ENCODE assay signal across 9 mouse cellular contexts in genomic region chr2:127507967-127508660, GRCm38 (mm10). TPM values are rescaled to one million over a fixed set of nuclear protein-coding genes. Genes with fewer than 3 reads are reported as not detected.
A peak's percentile ranks its signal among the peaks of the same experiment; 100 is the strongest.
DNase-seq lines count a peak whose midpoint lies in the region; ATAC-seq lines count a peak whose summit lies in the region.
"Had no signal": no experiment of that assay in that cellular context is flagged by ENCODE, and none has a peak within 500 bp of the region (broad histone marks: within the 10 kb centered on the region; RNA-seq: fewer than 3 reads in every experiment).

No protein-coding gene starts in this region.

- ATAC-seq in limb, embryonic 15.5 days (ENCODE audit: insufficient number of reproducible peaks, low FRiP score, low TSS enrichment, low read depth): no peak

- H3K27ac ChIP-seq in limb, embryonic 15.5 days: peak overlapping the region; percentile 12; the same call in 1 of the 2 replicates
- no peak overlapping the region for H3K27ac ChIP-seq in limb, embryonic 10.5 days
- H3K27ac ChIP-seq in heart, embryonic 10.5 days: no peak overlapping the region
- H3K27ac ChIP-seq: heart, embryonic 15.5 days had no signal

- no peaks in the 10 kb centered on the region for H3K27me3 ChIP-seq in limb, embryonic 15.5 days
- peaks cover 23% of the 10 kb centered on the region for H3K27me3 ChIP-seq in limb, embryonic 10.5 days (ENCODE audit: low read depth, poor library complexity, severe bottlenecking)
- H3K27me3 ChIP-seq in heart, embryonic 10.5 days (ENCODE audit: insufficient read depth, poor library complexity, severe bottlenecking): peaks cover 44% of the 10 kb centered on the region

- no peak overlapping the region for H3K9ac ChIP-seq in limb, embryonic 15.5 days
- H3K9ac ChIP-seq: heart, embryonic 15.5 days had no signal

- no peak overlapping the region for H3K4me3 ChIP-seq in limb, embryonic 15.5 days
- no peak overlapping the region for H3K4me3 ChIP-seq in limb, embryonic 10.5 days
- H3K4me3 ChIP-seq in heart, embryonic 10.5 days: no peak overlapping the region
- H3K4me3 ChIP-seq: heart, embryonic 15.5 days had no signal

- no peak for DNase-seq in limb, embryonic 10.5 days (ENCODE audit: low spot score)
- DNase-seq in brain, adult 2 months (ENCODE audit: low read depth, low spot score): peak; percentile 74
- peak; percentile 35 for DNase-seq in kidney, adult 9 months
- DNase-seq in right cerebral cortex, postnatal 4 days: peak; percentile 44
- no peak for DNase-seq in heart, embryonic 10.5 days (ENCODE audit: low spot score)
- DNase-seq in liver: no peak
- no peak for DNase-seq in gastrocnemius, adult 8-10 months (ENCODE audit: low spot score in 2 of 2)

- no peaks in the 10 kb centered on the region for H3K9me3 ChIP-seq in limb, embryonic 15.5 days
- H3K9me3 ChIP-seq in limb, embryonic 10.5 days (replicated peaks): no peaks in the 10 kb centered on the region
- no peaks in the 10 kb centered on the region for H3K9me3 ChIP-seq in heart, embryonic 10.5 days
- H3K9me3 ChIP-seq: heart, embryonic 15.5 days had no signal

- 61% methylated on average over 7 of the region's 7 CpGs for WGBS in limb, embryonic 15.5 days
- 63% methylated on average over 7 of the region's 7 CpGs for WGBS in limb, embryonic 10.5 days
- 62% methylated on average over 7 of the region's 7 CpGs for WGBS in heart, embryonic 10.5 days

- no peaks in the 10 kb centered on the region for H3K36me3 ChIP-seq in limb, embryonic 15.5 days
- H3K36me3 ChIP-seq in limb, embryonic 10.5 days: no peaks in the 10 kb centered on the region
- no peaks in the 10 kb centered on the region for H3K36me3 ChIP-seq in heart, embryonic 10.5 days
- H3K36me3 ChIP-seq: heart, embryonic 15.5 days had no signal

- peaks cover 8% of the 10 kb centered on the region for H3K4me1 ChIP-seq in limb, embryonic 15.5 days
- peaks cover 16% of the 10 kb centered on the region for H3K4me1 ChIP-seq in limb, embryonic 10.5 days
- peaks cover 8% of the 10 kb centered on the region for H3K4me1 ChIP-seq in heart, embryonic 10.5 days
- H3K4me1 ChIP-seq: heart, embryonic 15.5 days had no signal

- H3K4me2 ChIP-seq in limb, embryonic 15.5 days: no peak overlapping the region
- H3K4me2 ChIP-seq: heart, embryonic 15.5 days had no signal

RNA-seq across cellular contexts. Expression of gene Kcnip3, which starts 13.8 kb away (rescaled TPM):
- polyA plus RNA-seq in limb, embryonic 15.5 days (2015; fragmentation: Nextera tagmentation; extraction: Ambion mirVana): 1.1 and 1.9 TPM in 2 replicates
- polyA plus RNA-seq in limb, embryonic 10.5 days (2016; fragmentation: Nextera tagmentation; extraction: Ambion mirVana): 2.1 and 2.2 TPM in 2 replicates
- 1.7 and 2.1 TPM in 2 replicates for polyA plus RNA-seq in heart, embryonic 10.5 days (2016; fragmentation: Nextera tagmentation; extraction: Ambion mirVana)
- total RNA-seq in gastrocnemius, adult 8-10 months (2022): under 1 TPM; 0.15 to 0.47 (median 0.24) TPM

RNA-seq across cellular contexts. Expression of gene Prom2, which starts 33.2 kb away (rescaled TPM):
- 13.1 and 13.2 TPM in 2 replicates for polyA plus RNA-seq in limb, embryonic 15.5 days (2015; fragmentation: Nextera tagmentation; extraction: Ambion mirVana)
- 2.3 and 2.6 TPM in 2 replicates for polyA plus RNA-seq in limb, embryonic 10.5 days (2016; fragmentation: Nextera tagmentation; extraction: Ambion mirVana)
- polyA plus RNA-seq in heart, embryonic 10.5 days (2016; fragmentation: Nextera tagmentation; extraction: Ambion mirVana): 0.33 and 1.2 TPM in 2 replicates
- total RNA-seq in gastrocnemius, adult 8-10 months (2022): not detected

Comparison
In these comparisons a context has a peak if more than half of its experiments do, and no peak if none do; other contexts are left out.
1. DNase-seq: peak in brain, adult 2 months (single experiment), kidney, adult 9 months (single experiment) and right cerebral cortex, postnatal 4 days (single experiment); none in limb, embryonic 10.5 days (single experiment), heart, embryonic 10.5 days (single experiment), liver (single experiment) and gastrocnemius, adult 8-10 months (0 of 2).